Mouse (Mus musculus) yolk sac, embryonic 10.5 days (tissue): ENCODE measurements around the gene Olfr1438-ps1.
"Not testable (repeated sequence)": the region's sequence is repeated elsewhere in the genome, so short reads cannot be mapped to it uniquely, and the experiment has no call there.

Experiments used
- DNase-seq: peaks from one replicate; pipeline ENCODE4 v3.0.0-alpha.2; 2017; ENCODE audit warnings: low spot score

Olfr1438-ps1 gene

DNA sequence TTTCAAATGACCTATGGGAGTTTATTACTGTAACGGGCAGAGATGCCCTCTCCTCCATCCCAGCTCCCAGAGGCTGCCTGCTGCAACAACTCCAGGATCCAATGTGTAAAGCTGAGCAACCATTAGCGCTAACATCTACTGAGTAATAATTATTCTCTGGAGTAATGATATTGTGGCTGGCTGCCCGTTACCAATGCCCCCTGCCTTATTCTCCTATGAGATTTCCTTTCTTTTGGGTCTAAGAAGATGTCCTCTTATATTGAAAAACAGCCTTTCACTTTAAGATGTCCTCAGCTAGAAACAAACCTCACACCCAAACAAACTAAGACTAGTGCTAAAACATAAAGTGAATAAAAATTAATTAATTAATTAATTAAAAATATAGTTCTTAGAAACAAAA is at the start of gene Olfr1438-ps1:
Olfr1438-ps1 (minus strand) TSS at position 101 of the 400 bp plus-strand sequence.
- no peak for DNase-seq

DNA sequence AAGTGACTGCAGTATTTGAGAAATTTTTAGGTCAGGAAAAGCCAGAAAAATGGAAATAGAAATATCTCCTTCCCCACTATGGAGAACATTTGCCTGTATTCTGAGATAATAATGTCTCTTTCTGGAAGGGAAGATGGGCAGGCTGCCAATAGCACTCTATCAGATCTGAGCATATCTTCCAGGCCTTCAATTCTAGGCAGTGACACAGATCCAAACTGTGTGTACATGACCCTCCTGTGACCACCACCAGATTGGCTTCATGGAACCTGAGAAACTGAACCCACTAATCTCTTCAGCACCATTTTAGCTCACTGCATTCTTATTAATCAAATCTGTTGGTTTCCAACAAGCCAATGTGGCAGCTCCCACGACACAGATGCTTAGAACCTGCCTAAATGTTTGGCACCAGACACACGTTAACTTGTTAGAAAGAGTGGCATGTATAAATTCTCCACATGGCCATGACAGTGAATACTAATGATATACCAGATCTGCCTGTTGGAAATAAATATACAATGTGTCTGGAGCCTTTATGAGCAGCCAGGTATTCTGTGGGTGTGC is 38.8 kb upstream of the Olfr1438-ps1 start:
- no peak for DNase-seq

DNA sequence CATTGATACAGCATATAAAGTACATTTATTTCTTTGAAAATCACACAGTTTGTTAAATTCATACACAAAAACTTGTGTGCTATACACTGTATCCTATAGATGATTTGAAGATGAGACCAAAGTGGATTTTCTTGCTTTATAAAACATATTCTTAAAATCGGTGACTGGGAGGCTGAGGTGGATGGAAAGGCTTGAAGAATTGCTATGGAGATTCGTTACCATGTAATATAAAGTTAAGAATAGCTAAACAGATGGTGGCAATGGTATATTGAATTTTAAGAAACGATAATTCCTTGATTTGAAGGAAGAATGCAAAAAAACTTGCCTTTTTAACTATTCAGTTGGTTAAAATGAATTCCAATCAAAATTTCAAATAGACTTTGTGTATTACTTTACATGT is 37.3 kb upstream of the Olfr1438-ps1 start:
- DNase-seq = no peak

DNA sequence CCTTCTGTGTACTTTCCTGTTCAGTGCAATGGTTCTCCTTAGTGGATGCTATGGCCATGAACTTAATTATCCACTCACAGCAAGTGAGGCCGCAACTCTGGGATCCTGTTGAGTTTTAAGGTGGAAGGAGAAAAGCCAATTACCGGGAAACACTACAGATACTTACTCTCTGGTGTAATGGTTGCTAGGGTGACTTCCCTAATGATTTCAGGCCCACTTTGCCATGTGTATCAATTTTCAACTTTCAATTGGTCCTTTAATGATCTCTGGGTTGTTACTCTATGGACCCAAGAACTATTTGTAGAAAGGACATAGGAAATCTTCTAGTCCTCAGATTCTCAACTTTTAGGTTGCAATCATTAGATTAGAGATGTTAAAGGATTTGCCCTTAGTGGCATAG is 10.7 kb downstream of the Olfr1438-ps1 start, which contains the start of gene Olfr1437:
Olfr1437 (minus strand) TSS at position 101 of the 400 bp plus-strand sequence.
- no peak for DNase-seq

DNA sequence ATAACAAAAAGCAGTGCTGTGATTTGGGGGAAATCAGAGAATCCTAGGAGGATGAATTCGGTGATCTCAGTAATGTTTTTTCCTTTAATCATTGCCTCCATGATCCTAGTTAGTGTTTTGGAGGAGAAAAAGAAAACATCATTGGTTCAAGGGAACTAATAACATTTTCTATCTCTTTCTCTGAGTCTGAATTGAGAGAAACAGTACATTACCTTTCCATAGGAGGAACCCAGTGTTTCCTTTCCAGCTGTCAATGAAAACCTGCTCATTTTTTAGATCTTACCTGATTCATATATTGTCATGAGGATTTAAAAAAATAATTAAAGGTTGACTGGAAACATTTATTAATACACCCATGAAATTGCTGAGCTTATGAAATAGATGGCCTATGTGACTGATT is 36.7 kb downstream of the Olfr1438-ps1 start, which contains the start of gene Olfr1436:
Olfr1436 (minus strand) TSS at position 101 of the 400 bp plus-strand sequence.
- not testable (repeated sequence) for DNase-seq

DNA sequence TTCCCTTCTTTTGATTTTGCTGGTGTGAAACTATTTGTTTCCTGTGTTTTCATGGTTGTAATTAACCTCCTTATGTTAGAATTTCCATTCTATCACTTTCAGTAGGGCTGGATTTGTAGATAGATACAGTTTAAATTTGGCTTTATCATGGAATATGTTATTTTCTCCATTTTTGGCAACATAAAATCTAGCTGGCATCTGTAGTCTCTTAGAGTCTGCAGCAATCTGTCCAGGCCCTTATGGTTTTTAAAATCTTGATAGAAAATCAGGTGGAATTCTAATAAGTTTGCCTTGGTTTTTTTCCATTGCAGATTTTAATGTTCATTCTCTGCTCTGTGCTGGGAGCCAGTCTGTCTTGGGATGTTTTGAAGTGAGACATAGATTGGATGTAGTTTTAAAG is 42.7 kb downstream of the Olfr1438-ps1 start:
- DNase-seq = no peak

DNA sequence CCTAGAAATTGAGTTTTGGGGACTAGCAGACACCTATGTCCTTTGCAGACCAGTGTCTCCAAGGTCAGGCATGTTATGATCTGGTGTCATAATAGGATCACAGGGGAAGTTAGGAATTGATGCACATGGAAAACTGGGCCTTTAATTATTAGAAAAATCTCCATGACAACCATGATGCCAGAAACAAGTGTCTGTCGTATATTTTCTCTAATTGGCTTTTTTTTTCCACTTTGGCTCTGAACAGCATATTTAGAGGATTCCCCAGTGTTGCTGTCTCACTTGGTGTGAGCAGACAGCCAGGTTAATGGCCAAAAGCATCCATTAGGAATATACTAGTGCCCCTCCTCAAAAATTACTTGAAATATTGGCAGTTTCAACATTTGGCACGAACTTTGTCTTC is 56.2 kb downstream of the Olfr1438-ps1 start, which contains the start of gene Olfr1434:
Olfr1434 (plus strand) TSS at position 301 of the 400 bp plus-strand sequence.
- no peak for DNase-seq
